Mouse (Mus musculus) hindlimb bud, embryonic 11.5 days (tissue): Measurements from ENCODE around the gene Gm7137.
"Not testable (repeated sequence)": the region's sequence is repeated elsewhere in the genome, so short reads cannot be mapped to it uniquely, and the experiment has no call there.

ENCODE experiments used
- DNase-seq: peaks from one replicate; pipeline ENCODE4 v3.0.0-alpha.2; 2012; ENCODE audit warnings: low read depth, low spot score; ENCODE audit errors: extremely low spot score

Gene Gm7137

GRCm38 (mm10) chr10:77787876-77788275 lies at the start of gene Gm7137:
TSS of gene Gm7137 (minus strand) at chr10:77788200.
- not testable (repeated sequence) for DNase-seq

- DNase-seq, result no peak
Measured at GRCm38 (mm10) chr10:77835647-77836046, 47.6 kb upstream of the Gm7137 start, which contains the start of gene Krtap10-10. TSS of gene Krtap10-10 (plus strand) at chr10:77835947.

- DNase-seq, result no peak
Measured at GRCm38 (mm10) chr10:77826951-77827350, 39.0 kb upstream of the Gm7137 start, which contains the start of gene Krtap10-4. TSS of gene Krtap10-4 (minus strand) at chr10:77827095.

- no peak for DNase-seq
Measured at GRCm38 (mm10) chr10:77819203-77819602, 31.2 kb upstream of the Gm7137 start.

GRCm38 (mm10) chr10:77818523-77818922 lies 30.5 kb upstream of the Gm7137 start:
- DNase-seq, result no peak

GRCm38 (mm10) chr10:77815514-77815913 lies 27.5 kb upstream of the Gm7137 start:
- no peak for DNase-seq

GRCm38 (mm10) chr10:77814382-77814781 lies 26.4 kb upstream of the Gm7137 start, which contains the start of gene Gm2696:
TSS of gene Gm2696 (plus strand) at chr10:77814682.
- DNase-seq, result no peak

GRCm38 (mm10) chr10:77811743-77812142 lies 23.7 kb upstream of the Gm7137 start, which contains the start of gene Gm9507:
TSS of gene Gm9507 (minus strand) at chr10:77811843.
- no peak for DNase-seq

- DNase-seq, result no peak
Measured at GRCm38 (mm10) chr10:77804095-77804494, 16.1 kb upstream of the Gm7137 start.

GRCm38 (mm10) chr10:77798921-77799508 lies 11.0 kb upstream of the Gm7137 start, which contains the start of gene Gm19668:
TSS of gene Gm19668 (minus strand) at chr10:77799133.
- no peak for DNase-seq

GRCm38 (mm10) chr10:77798164-77798920 lies 10.3 kb upstream of the Gm7137 start:
- not testable (repeated sequence) for DNase-seq

- DNase-seq, result no peak
Measured at GRCm38 (mm10) chr10:77797677-77798076, 9.7 kb upstream of the Gm7137 start.

- no peak for DNase-seq
Measured at GRCm38 (mm10) chr10:77794976-77795375, 7.0 kb upstream of the Gm7137 start, which contains the start of gene Gm9639. TSS of gene Gm9639 (minus strand) at chr10:77795076.

GRCm38 (mm10) chr10:77788621-77789020 lies 621 bp upstream of the Gm7137 start:
- no peak for DNase-seq

GRCm38 (mm10) chr10:77783396-77783795 lies 4.6 kb downstream of the Gm7137 start:
- not testable (repeated sequence) for DNase-seq

- DNase-seq, result not testable (repeated sequence)
Measured at GRCm38 (mm10) chr10:77782442-77782841, 5.6 kb downstream of the Gm7137 start, which contains the start of gene Gm3250. TSS of gene Gm3250 (minus strand) at chr10:77782542.

- DNase-seq, result not testable (repeated sequence)
Measured at GRCm38 (mm10) chr10:77776844-77777243, 11.2 kb downstream of the Gm7137 start, which contains the start of gene Gm7138. TSS of gene Gm7138 (minus strand) at chr10:77776944.

GRCm38 (mm10) chr10:77772142-77772541 lies 15.9 kb downstream of the Gm7137 start:
- not testable (repeated sequence) for DNase-seq

- not testable (repeated sequence) for DNase-seq
Measured at GRCm38 (mm10) chr10:77771225-77771624, 16.8 kb downstream of the Gm7137 start, which contains the start of gene Gm3238. TSS of gene Gm3238 (minus strand) at chr10:77771325.

- DNase-seq, result no peak
Measured at GRCm38 (mm10) chr10:77769727-77770126, 18.3 kb downstream of the Gm7137 start.

- not testable (repeated sequence) for DNase-seq
Measured at GRCm38 (mm10) chr10:77759582-77759981, 28.4 kb downstream of the Gm7137 start, which contains the start of gene Gm3233. TSS of gene Gm3233 (minus strand) at chr10:77759682.
